Mouse (Mus musculus) layer of hippocampus, adult 9-11 months (tissue): ENCODE measurements around the gene Lrrc75b.
"Not testable (repeated sequence)": the region's sequence is repeated elsewhere in the genome, so short reads cannot be mapped to it uniquely, and the experiment has no call there.

Source experiments
- DNase-seq: peaks from one replicate; pipeline ENCODE4 v3.0.0; 2022

Lrrc75b gene

DNA sequence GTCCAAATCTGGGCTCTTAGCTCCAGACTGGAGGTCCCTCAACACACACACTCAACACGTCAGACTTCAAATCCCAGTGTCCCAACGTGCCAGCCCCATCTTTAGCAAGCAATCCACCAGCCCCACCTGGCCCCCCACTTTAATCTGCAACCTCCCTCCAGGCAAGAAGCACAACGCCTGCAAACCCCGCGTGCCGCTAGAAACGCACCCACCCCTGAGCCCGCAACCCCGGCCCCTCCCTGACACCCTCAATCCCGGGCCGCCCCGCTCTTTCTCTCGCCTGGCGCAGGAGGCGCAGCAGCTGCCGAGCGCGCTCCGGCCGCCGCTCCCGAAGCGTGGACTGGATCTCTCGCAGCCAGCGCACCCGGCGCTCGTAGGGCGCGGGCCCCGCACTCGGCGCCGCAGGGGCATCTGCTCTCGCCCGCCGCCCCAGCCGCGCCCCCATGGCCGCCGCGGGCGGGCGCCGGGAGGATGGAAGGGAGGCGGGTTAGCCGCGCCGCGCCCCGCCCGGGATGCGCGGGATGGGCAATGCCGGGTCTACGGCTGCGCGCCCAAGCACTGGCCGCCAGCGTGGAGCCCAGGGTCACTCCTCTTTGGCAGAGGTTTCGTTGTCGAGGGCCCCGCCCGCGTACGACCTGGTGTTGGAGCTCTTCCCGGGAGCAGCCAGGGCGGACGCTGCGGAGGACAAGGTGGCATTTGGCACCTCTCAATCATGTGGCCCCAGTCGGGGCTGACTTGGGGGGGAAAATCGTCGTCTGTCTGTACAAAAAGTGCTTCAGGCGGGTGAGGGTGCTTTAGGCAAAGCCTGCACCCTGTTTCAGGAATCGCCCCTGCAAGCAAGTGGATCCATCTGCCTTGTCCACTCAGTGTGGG lies at the start of gene Lrrc75b:
Gene Lrrc75b (minus strand): TSS at position 655 of the 873 bp plus-strand sequence.
- DNase-seq: no peak

DNA sequence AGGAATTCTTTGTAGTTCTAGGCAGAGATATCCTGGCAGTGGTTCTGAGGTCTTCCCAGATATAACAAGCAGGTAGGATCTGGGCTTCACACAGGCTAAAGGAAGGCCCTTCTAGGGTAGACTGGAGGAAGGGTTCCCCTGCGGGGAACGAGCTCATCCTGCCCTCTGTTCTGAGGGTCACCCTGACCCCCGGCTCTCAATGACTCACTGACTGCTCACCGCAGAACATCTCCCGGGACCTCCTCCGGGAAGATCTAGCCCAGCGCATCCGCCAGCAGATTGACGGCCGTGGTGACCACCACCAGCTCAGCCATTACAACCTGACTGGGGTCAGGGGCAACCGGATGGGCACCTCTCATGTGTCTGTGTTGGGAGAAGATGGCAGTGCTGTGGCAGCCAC lies 48.8 kb upstream of the Lrrc75b start:
- DNase-seq: no peak

DNA sequence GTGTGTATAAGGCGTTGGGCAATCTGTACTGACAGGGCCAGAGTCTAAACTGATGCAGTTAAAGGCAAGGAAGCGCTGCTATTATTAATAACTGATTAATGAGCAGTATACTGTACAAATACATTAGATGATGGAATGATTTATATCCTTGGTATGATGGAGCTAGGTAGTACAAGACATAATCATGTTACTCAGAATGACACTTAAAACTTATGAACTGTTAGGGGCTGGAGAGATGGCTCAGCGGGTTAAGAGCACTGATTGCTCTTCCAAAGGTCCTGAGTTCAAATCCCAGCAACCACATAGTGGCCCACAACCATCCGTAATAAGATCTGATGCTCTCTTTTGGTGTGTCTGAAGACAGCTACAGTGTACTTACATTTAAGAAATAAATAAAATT lies 47.1 kb upstream of the Lrrc75b start:
- DNase-seq: no peak

DNA sequence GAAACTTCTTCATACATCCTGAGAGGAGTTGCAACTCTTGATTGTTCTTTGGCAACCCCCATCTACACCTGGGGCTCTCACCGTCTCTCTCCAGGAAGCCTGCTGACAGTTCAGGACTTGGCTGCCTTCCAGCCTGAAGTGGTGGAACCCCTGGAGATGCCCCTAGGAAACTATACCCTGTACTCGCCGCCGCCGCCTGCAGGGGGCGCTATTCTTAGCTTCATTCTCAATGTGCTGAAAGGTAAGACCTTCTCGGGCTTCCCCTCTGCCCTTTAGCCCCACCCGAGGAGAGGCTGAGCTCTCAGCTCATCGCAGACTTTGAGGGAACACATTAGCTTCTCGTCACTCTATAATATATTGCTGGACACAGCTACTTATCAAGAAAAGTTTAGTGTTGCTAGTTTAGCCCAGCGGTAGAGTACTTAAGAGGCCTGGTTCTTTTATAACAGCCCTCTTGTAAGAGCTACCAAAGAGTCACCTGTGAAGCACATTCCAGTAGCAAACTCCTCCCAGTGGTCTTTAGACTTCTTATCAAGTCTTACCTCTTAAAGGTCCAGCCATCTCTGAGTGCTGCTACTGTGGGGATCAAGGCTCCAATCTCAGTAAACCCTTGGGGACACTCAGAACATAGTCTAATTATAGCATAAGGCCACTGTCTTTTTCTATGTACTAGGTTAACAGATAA lies 45.2 kb upstream of the Lrrc75b start:
- DNase-seq: no peak

DNA sequence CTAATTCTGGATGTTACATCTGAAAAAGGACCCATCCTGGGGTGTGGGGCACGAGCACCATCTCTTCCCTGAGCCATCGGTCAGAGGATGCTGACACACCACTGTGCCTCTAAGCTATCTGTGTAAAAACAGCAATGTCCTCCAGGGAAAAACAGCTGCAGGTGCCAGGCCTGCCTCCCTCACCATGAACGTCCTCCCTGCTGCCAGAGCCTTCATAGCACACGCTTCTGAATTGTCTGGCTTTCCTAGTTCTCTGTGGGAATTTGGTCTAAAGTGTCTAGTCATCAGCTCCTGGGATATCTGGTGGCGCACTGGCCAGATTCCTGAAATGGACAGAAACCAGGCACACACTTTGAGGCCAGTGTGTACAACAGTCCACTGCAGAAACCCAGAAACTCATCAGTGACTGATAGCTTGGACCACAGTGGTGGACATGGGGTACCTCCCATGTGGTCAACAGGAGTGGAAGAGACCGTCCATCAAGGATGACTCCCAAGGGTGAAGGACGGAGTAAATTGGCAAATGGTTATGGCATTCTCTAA lies 40.1 kb upstream of the Lrrc75b start:
- DNase-seq: no peak

DNA sequence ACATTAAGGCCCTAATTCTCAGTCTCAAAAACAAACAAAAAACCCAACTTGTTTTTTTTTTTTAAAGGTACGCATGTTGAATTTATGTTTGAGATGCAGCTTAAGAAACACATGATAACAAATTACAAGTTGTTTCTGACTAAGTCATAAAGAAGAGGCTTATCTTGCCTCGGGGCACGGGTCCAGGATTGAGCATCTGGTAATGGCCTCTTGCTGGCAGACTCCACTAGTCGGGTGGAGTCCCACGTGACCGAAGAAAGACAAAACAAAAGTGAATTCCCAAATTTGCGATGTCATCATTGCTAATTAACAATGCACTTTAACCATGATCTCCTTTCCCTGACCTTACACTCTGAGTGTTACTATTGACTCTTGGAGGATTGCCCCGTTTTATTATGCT lies 35.9 kb upstream of the Lrrc75b start:
- no peak for DNase-seq

DNA sequence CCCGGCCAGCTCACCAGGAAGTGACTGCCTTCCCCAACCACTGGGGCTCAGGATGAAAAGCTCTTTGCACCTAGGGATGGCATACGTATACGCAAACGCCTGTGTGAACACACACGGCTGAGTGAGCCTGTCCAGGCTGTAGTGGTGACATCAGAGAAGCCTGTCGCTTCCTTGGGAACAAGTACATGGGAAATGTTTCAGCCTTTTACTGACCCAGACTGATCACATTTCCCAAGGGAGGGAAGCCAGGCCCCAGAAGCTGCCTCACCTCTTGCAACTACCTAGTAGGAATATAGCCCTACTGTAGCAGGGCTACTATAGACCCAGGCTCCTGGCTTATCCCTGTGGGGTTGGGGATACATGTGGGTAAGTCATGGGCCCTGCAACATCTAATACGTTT lies 32.5 kb upstream of the Lrrc75b start:
- no peak for DNase-seq

DNA sequence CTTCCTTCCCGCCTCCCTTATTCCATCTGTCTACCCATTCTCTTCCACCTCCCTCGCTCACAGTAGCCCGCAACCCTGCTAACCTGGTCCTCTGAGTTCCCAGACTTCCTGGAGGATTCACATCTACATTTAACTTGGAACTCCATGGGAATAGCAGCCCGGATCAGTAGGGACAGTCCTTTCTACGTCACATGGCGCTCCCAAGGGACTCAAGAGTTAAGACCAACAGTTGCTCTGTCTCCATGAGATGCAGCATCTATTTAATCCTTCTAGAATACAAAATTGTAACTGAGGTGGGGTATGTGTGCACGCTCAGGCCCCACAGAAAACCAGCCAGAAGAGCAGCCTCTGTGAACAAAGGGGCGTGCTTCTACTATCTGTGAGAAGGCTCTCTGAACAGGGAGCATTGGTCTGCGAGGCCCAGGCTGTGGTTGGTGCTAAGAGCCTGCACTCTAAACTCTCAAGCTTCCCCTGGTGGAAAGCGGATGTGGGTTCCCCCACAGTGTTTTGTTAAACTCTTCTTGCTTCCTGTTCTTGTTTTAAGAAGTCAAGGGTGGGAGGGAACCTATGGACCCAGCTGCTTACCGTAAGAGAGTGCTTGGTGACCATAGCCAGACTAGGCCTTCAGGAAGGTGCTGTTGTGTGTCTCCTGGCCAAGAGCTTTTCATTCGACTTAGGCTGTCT lies 31.2 kb upstream of the Lrrc75b start:
- DNase-seq: peak; percentile 53

DNA sequence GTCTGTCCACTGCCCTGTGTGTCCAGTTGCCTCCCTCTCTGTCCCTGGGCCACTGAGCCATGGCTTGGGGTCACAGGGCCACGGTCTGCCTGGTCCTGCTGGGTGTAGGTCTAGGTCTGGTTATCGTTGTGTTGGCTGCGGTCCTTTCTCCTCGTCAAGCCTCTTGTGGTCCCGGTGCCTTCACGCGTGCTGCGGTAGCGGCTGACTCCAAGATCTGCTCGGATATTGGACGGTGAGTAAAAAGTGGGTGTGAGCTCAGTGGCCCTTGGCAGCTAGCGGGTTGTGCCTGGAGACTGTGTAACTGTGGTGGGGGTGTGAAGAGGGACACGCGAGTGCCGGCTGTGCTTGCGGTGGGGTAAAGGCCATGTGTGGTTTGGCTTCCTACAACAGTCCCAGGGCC lies 29.5 kb upstream of the Lrrc75b start:
- no peak for DNase-seq

DNA sequence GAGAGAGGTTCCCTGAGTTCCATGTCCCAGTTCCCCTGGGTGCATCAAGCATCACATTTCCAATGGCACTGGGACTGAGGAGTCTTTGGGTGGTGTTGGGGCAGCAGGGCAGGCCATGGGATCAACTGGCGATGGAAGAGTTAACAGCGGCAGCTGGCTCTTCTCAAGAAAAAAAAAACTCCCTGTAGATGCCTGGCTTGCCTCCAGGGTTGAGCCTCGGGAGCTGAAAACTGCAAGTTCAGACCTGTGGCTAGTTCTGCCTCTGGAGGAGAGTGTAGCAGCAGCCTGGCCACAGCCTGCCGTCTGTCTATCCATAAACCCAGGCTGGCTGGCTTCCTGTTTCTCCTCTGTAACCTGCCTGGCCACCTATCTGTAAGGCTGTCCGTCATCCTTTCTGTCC lies 29.0 kb upstream of the Lrrc75b start, which contains the start of gene Ggt5:
Gene Ggt5 (plus strand): TSS at position 212 of the 400 bp plus-strand sequence.
- no peak for DNase-seq

DNA sequence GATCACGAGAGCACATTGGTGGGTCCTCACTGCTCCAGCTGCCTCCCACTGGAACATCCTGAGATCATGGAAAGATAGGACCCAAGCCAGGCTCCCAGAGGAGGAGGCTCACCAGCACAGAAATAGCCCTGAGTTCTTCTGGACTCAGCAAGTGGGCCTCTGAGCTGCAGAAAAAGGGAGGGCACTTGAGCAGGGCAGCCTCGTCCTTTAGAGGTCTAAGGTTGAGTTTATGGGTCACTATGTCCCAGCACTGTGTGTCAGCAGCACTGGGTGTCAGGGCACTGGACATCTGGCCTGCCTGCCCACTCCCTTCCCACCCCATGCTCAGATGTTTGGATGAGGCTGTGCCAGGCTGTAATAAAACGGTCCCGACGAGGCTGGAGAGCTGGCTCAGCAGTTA lies 28.2 kb upstream of the Lrrc75b start:
- no peak for DNase-seq

DNA sequence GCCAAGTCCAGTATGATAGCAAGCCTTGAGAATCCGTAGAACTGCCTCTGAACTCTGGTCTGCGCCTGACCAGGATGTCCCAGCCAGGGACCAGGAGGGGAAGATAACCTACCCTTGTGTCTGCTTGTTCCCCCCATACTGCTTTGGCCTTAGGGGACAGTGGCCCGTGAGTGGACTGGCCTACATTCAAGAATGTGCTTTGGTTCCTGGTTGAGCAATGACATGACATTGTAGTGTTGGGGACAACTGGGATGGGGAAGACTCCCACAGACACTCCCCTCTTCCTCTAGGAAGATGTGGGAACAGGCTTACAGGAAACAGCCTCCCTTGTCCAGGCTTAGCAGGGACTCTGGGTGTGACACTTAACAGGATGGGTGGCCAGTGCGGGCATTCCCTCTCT lies 27.7 kb upstream of the Lrrc75b start:
- DNase-seq: no peak

DNA sequence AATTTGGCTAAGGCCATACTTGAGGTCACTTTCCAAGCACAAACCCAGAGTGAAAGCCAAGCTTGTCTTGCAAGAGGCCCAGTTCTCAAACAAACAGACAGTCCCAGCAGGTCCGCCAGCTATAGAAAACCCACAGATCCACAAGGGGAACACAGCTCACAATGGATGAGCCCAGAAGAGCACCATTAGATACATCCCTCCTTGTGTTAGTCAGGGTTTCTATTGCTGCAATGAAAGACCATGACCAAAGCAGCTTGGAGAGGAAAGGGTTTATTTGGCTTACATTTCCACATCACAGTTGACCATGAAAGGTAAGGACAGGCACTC lies 26.4 kb upstream of the Lrrc75b start:
- no peak for DNase-seq

DNA sequence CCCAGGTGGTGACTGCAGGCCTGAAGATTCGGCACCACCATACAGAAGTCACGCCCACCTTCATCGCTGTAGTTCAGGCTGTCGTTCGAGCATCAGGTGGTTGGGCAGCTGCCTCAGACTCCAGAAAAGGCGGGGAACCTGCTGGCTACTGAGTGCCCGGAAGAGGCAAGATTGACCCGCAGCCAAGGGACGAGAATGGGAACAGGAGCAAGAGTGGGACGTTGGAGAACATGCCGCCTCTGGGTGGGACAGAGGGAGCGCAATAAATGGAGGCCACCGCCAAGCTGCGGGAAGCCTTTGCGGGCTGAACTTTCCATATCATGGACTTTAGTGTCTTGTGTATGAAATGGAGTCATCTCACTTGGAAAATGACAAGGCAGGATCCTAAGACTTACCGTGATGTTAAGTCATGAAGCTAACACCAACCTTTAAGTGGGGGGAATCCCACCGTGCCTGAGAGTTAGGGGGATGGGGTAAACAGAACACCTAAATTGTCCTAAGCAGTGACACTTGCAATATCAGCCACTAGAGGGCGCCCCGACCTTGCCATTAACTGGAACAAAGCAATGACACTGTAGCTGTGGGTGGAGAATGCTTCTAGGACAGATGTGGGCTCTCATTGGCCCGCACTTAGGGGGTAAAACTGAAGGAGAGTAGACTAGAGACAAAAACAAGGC lies 25.9 kb upstream of the Lrrc75b start:
- peak; percentile 84 for DNase-seq

DNA sequence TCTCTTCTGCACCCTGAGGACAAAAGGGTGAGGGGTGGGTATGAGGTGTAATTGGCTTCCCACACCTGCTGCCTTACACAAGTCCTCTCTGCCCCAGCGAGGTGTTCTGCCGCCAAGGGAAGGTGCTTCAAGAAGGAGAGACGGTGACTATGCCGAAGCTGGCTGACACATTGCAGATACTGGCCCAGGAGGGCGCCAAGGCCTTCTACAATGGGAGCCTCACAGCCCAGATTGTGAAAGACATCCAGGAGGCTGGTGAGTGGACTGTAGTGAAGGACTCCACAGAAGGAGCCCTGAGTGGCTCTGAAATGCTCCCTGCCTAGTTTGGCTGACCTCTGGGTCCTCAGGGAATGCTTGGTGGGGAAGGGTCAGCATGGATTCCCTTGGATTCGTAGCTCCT lies 19.0 kb upstream of the Lrrc75b start:
- no peak for DNase-seq

DNA sequence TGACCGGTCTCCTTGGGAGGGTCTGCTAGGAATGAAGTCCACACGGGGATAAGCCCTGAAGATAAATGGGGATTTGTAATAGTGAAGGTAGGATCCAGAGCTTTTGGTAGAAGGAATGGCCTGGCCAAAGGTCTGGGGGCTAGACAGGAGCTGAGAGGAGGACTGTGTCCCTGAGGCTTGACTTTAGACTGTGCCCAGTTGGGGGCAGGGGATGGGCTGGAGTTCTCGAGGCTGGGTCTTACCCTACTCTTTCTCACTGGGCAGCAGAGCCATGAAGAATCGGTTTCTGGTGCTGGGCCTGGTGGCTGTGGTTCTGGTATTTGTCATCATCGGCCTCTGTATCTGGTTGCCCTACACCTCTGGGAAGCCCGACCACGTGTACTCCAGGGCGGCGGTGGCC lies 13.8 kb upstream of the Lrrc75b start:
- DNase-seq: no peak

DNA sequence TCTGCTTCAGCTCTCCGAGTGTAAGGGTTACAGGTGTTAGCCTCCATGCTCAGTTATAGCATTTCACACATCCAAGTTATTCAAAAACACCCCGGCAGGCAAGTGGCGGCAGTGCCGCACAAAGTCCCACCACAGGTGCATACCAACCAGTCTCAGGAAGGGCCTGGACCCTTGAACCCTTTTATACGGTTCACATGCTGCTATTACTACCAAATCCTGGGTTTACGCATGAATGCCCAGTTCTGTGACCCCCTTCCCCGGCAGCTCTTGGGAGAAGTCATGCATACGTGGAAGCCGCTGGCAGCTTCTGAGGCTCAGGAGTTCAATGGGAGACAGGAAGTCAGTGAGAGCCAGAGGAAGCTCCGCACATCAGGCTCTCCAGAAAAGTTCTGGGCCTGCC lies 13.1 kb upstream of the Lrrc75b start:
- no peak for DNase-seq

DNA sequence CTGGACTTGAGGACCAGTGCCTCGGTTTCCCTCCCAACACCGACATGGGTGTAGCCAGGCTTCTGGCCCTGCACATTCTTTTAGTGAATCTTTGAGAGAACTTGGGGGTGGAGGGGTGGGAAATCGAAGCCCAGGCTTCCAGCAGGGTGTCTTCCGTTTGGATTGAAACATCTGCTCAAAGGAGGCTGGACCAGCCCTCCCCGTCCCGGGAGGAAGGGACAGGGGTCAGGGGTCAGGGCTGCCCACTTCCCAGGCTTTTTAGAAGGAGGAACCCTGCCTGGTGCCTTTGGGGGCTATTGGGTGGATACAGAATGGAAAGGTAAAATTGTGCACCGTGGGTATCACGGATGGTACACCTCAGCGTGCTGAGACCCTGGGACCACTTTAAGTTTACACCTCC lies 11.8 kb upstream of the Lrrc75b start:
- DNase-seq: no peak

DNA sequence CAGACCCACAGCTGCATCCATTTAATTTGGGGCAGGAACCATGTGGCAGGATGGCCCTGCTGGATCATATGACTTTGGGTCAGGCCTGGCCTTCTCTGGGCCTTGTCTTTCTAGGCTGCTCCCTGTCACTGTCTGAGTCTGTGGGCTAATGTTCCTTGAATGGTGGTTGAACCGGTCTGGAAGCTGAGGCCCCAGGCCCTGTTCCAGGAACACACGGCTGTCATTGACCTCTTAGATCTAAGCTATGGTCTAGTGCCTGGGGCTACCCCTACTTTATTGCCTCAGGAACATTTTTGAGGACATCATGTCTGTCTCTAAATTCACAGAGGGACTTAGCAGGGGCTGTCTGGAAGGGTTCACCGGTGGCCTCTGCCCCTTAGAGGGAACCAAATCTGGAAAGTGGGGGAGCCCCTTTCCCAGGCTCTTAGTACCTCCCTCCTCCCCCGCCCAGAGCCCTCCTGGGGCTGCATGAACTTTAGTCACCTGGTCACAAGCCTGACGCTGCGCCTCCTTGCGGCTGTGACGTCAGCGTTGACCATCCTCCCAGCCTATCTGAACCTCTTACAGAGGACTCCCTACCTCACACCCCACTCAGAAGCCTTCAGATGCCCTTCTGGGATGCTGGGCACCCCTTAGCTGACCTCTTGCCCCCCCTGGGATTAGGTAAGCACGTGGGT lies 11.0 kb upstream of the Lrrc75b start:
- no peak for DNase-seq

DNA sequence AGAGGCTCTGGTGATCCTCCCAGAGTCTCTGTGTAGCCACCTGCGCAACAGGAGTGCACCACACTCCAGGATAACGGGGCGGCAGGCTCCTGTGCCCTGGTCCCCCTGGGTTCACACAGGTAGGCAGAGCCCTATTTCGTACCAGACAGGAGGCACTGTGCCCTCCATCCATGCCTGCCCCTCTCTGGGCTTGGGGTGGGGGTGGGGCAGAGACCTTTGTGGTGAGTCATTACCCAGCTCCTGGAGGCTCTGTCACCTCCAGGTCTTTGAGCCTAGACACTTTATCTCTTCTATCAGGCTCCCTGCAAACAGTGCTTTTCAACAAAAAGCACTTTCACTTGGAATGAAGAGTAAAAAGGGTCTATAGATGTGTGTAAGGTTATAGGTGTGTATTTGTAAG lies 8.7 kb upstream of the Lrrc75b start:
- DNase-seq: no peak

DNA sequence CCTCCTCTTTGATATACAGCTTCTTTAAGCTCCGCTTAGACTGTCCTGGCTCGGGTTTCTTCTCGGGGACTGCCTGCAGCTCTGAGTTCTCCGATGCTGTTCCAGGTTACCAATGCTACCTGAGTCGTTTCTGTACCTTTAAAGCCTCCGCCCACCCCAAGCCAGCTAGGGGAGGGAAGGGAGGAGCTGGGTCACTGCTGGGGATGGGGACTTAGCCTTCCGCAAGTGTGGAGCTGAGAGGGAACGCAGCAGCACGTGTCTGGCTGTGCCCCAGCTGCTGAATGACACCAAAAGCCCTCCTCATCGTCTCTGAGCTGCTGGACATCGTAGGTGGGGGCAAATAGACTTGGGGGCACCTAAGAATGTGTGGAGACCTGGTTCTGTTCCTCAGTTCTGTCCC lies 8.3 kb upstream of the Lrrc75b start:
- no peak for DNase-seq

DNA sequence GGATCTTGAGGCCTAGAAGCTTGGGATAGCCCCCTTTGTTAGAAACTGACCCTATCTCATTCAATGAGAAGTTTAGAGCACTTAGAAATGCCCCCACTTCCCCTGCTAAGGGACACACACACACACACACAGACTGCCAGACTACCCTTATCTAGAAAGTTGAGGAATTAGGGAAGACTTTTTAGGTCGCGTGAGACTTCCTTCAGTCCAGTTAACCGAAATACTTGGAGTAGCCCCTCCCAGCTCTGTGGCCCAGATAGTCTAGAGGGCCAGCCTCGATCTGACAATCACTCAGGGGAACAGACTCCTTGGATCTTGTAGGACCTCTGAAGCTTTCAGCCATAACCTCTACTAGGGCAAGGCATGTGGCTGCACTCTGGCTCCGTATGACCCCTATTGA lies 7.9 kb upstream of the Lrrc75b start:
- DNase-seq: no peak

DNA sequence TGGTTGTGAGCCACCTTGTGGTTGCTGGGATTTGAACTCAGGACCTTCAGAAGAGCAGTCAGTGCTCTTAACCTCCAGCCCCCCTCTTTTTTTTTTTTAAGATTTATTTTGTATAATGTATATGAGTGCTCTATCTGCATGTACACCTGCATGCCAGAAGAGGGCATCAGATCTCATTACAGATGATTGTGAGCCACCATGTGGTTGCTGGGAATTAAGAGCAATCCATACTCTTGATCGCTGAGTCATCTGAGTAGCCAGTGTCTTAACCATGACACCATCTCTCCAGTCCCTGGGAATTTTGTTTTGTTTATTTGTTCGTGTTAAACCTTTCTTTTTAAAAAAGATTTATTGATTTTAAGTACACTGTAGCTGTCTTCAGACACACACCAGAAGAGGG lies 6.6 kb upstream of the Lrrc75b start:
- DNase-seq: not testable (repeated sequence)
